Mouse (Mus musculus) embryonic fibroblast, embryonic 13.5 days (primary cell): ENCODE results near the gene Il24.

ENCODE experiments used
- CTCF ChIP-seq: IDR thresholded peaks from 2 replicates; pipeline ENCODE4 v1.5.1; 2011; ENCODE audit warnings: mild to moderate bottlenecking, control low read depth, low read length, moderate library complexity, borderline replicate concordance; ENCODE audit not compliant: insufficient read depth
- POLR2A ChIP-seq: IDR thresholded peaks from 2 replicates; pipeline ENCODE4 v1.6.1; 2011; ENCODE audit warnings: low read depth, mild to moderate bottlenecking, control low read depth, low read length, moderate library complexity

- no peak for TF ChIP-seq CTCF
- TF ChIP-seq POLR2A = no peak
Observed at GRCm38 (mm10) chr1:130844516-130844915, 42.7 kb downstream of the Il24 start.
